Mouse (Mus musculus) heart, embryonic 16.5 days (tissue): ENCODE results near the gene Gtpbp6. TPM values are rescaled to one million over a fixed set of nuclear protein-coding genes. Genes with fewer than 3 reads are reported as not detected.

ENCODE experiments used
- ATAC-seq: fragments of 200-750 bp; cut with Nextera tagmentation; replicated peaks from 2 replicates; pipeline ENCODE4 v1.8.0; 2017; ENCODE audit warnings: moderate number of reproducible peaks; ENCODE audit not compliant: insufficient read depth, low FRiP score; ENCODE audit errors: extremely low read depth
- H3K27ac ChIP-seq: fragments of 300-500 bp; sonication (generic); 2 replicates; pipeline ENCODE4 v1.5.1; 2014; ENCODE audit warnings: mild to moderate bottlenecking, low read length, control low read depth, moderate library complexity
- H3K27me3 ChIP-seq: fragments of 300-500 bp; sonication (generic); 2 replicates; pipeline ENCODE4 v1.6.1; 2014; ENCODE audit warnings: low read length, mixed read lengths; ENCODE audit not compliant: control insufficient read depth, insufficient read depth
- H3K36me3 ChIP-seq: fragments of 300-500 bp; sonication (generic); 2 replicates; pipeline ENCODE4 v1.6.1; 2014; ENCODE audit not compliant: control insufficient read depth, insufficient read depth
- H3K4me1 ChIP-seq: fragments of 300-500 bp; sonication (generic); 2 replicates; pipeline ENCODE4 v1.6.1; 2014; ENCODE audit warnings: low read length, mixed read lengths; ENCODE audit not compliant: control insufficient read depth, insufficient read depth
- H3K4me2 ChIP-seq: fragments of 300-500 bp; sonication (generic); 2 replicates; pipeline ENCODE4 v1.6.1; 2014; ENCODE audit warnings: low read depth, mild to moderate bottlenecking, control low read depth, low read length
- H3K4me3 ChIP-seq: fragments of 300-500 bp; sonication (generic); 2 replicates; pipeline ENCODE4 v1.5.1; 2014; ENCODE audit warnings: mild to moderate bottlenecking, control low read depth, low read length
- H3K9ac ChIP-seq: fragments of 300-500 bp; sonication (generic); 2 replicates; pipeline ENCODE4 v1.6.1; 2014; ENCODE audit warnings: low read length, control low read depth
- H3K9me3 ChIP-seq: fragments of 300-500 bp; sonication (generic); replicated peaks from 2 replicates; pipeline ENCODE4 v1.6.1; 2016; ENCODE audit warnings: low read length; ENCODE audit not compliant: control insufficient read depth
- WGBS: fragments of 180-500 bp; shearing (Covaris S2); extraction: QIAGEN DNeasy Blood & Tissue Kit; methylation state at CpG from one replicate; pipeline ENCODE4 v1.1.7; 2014; 5-methylcytosine and 5-hydroxymethylcytosine counted together
- polyA plus RNA-seq: library from polyadenylated mRNA; unstranded; fragments of >200 nt; fragmentation: Nextera tagmentation; extraction: Ambion mirVana; gene quantifications from 2 replicates; pipeline ENCODE4 v1.2.1, GENCODE M21; 2015

The Gtpbp6 gene
- polyA plus RNA-seq, 1 experiment from 2014 or later = 19.6 TPM

DNA sequence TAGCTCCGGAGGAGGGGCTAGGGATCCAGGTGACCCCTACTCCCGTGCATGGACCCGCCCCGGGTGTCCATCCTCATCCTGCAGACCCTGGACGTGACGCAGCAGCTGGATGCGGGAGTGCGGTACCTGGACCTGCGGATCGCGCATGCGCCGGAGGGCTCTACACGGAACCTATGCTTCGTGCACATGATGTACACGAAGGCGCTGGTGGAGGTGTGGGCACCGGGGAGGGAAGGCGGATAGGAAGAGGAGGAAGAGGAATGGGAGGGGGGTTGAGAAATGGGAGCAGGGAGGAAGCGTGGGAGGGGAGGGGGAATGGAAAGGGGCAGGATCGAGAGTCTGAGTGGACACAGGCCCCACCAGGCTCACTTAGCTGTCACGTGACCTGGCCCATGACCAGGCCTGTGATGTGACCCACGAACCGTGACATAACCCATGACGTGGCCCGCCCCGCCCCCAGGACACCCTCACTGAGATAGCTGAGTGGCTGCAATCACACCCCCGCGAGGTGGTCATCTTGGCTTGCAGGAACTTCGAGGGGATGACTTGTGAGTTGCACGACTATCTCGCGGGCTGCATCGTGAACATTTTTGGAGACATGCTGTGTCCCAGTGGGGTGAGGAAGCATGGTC is 6.2 kb downstream of the Gtpbp6 start:
- peak; percentile 16; the same call in 1 of the 2 replicates for ATAC-seq
- Histone ChIP-seq H3K9ac (peak overlapping the region; percentile 3; the same call in 1 of the 2 replicates), H3K9me3 (no peaks in the 10 kb centered on the region), H3K4me2 (peak overlapping the region; percentile 70), H3K4me3 (peak overlapping the region; percentile 43), H3K27ac (no peak overlapping the region), H3K27me3 (peaks cover 4% of the 10 kb centered on the region), H3K36me3 (peaks cover 41% of the 10 kb centered on the region), H3K4me1 (peaks cover 24% of the 10 kb centered on the region)
- 12% methylated on average over 34 of the region's 34 CpGs for WGBS

DNA sequence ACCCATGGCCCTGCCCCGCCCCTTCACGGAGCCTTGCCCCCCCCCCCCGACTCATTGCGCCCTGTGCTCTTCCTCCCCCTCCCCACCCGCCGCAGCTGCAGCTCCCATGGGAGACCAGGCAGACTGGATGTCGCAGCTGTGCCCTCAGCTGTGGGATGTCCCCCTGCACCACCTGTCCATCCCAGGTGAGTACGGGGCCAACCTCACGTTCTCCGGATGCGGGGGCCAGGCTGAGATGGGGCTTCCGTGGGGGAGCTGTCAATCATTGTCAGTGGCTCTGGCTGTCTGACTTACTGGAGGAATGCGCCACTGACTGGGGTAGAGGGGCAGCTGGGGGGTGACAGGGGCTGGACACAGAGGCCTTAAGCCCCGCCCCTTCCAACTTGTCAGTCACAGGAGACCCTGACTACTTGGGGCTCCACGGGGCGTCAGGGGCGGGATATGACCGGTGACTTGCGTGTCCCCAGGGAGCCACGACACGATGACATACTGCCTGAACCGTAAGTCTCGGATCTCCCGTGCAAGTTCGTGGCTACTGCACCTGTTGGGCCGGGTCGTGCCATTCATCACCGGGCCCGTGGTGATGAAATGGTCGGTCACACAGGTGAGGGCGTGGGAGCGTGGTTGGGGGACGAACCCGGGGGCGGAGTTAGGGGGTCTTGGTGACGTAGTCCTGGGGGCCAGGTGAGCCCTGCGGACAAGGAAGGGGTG is 6.9 kb downstream of the Gtpbp6 start:
- 3% methylated on average over 34 of the region's 37 CpGs for WGBS

DNA sequence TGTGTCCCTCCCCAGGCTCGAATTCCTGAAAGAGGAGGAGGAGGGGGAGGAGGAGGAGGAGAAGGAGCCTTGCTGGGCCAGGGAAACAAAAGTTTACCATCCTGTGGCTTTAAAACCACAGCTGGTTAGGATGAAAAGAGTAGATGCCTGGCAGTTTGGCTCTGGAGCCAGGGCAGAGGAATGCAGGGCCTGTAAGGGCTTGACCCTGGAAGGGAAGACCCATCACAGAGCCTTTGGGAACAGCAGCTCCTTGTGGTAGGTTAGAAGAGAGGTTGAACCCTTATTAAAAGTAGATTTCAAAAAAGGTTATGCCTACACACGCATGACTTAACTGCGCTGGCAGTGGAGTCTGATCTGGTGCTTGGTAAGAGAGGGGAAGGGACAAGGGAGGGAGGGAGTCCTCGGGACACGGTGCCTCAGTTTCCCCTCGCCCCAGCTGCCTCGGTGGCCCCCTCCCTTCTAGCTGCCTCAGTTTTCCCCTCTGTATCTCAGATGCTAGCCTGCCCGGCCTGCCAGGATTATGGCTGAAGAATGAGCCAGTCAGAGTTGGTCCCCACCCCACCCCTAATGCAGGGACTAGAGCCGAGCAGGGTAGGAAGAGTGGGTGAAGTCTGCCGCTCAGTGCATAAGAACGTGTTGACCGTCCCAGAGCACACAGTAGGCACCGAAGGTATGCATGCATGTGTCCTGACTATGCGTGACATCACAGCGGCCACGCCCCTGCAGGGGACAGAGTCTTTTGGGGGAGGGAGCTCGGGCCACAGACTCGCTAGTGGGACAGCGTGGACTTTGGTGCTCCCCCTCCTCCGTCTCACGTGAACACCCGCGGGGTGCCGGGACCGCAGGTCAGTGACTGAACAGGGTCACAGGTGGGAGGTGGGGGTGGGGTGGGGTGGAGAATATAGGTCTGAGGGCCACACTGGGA is 8.1 kb downstream of the Gtpbp6 start, which contains the start of gene Plcxd1:
Gene Plcxd1, plus strand, starts transcription at position 314 of the 925 bp plus-strand sequence.
- Histone ChIP-seq H3K27me3 (peaks cover 4% of the 10 kb centered on the region), H3K4me3 (peak within 1 kb of the TSS; percentile 43), H3K4me2 (peak within 1 kb of the TSS; percentile 70), H3K36me3 (peaks cover 22% of the 10 kb centered on the region), H3K4me1 (peaks cover 17% of the 10 kb centered on the region), H3K27ac (peak within 1 kb of the TSS; percentile 10), H3K9me3 (no peaks in the 10 kb centered on the region), H3K9ac (peak within 1 kb of the TSS; percentile 55; the same call in 1 of the 2 replicates)
- 9% methylated on average over 25 of the region's 25 CpGs for WGBS
- no peak for ATAC-seq

More for the DNA sequence above, 6.9 kb downstream of the Gtpbp6 start:
- ATAC-seq = peak; percentile 14; the same call in 1 of the 2 replicates
- peaks cover 33% of the 10 kb centered on the region for H3K36me3 ChIP-seq
- H3K4me1 ChIP-seq = peaks cover 17% of the 10 kb centered on the region
- peak overlapping the region; percentile 55 for H3K9ac ChIP-seq
- H3K4me2 ChIP-seq = peak overlapping the region; percentile 70
- H3K4me3 ChIP-seq = peak overlapping the region; percentile 43
- H3K9me3 ChIP-seq = no peaks in the 10 kb centered on the region
- peaks cover 4% of the 10 kb centered on the region for H3K27me3 ChIP-seq
- H3K27ac ChIP-seq = no peak overlapping the region

DNA sequence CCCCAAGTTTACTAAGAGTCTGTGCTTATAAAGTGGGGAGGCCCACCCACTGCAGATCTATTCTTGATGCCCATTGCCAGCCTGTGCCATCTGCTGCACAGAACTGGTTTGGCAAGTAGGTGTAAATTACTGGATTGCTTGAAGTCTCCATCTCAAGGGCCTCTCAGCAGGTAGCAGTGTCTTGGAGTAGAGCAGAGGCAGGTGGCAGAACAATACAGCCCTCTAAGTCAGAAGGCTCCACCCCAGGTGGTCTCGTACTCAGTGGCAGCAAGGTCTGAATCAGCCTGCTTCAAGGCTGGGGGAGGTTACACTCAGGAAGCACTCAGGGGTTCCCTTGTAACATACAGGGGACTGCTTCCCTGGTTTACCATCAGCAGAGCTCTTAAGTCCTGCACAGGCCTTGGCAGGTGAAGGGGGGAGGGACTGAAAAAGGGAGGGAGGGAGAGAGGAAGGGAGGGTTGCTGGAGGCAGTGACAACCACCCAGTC is 9.0 kb downstream of the Gtpbp6 start:
- Histone ChIP-seq H3K4me2 (no peak overlapping the region), H3K27ac (peak overlapping the region; percentile 10; the same call in 1 of the 2 replicates)
- WGBS = 52% methylated on average over 1 of the region's 1 CpGs

DNA sequence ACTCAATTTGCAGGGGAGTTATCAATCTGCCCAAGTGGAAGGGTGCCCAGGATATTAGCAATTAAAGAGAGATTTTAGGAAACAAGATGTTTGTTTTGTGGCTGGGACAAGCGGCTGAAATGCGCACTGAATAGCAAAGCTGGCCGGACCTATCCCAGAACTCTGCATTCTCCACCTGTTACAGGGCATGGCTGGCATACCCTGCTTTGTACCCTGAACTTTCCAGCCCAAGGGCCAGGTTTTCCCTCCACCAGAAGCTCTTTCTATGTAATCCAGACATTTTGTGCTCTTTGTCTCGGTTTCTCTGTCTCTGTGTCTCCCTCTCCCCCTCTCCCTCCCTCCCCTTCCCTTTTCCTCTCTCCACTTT is 13.2 kb downstream of the Gtpbp6 start:
- Histone ChIP-seq H3K4me3 (peak overlapping the region; percentile 60), H3K27me3 (no peaks in the 10 kb centered on the region), H3K9ac (peak overlapping the region; percentile 63), H3K27ac (peak overlapping the region; percentile 67), H3K36me3 (no peaks in the 10 kb centered on the region), H3K4me1 (peaks cover 3% of the 10 kb centered on the region; the same call in 1 of the 2 replicates), H3K9me3 (no peaks in the 10 kb centered on the region), H3K4me2 (peak overlapping the region; percentile 82)
- under 1% methylated on average over 4 of the region's 4 CpGs for WGBS
- no peak for ATAC-seq

More for the DNA sequence above, 9.0 kb downstream of the Gtpbp6 start:
- Histone ChIP-seq H3K4me3 (no peak overlapping the region), H3K4me1 (peaks cover 21% of the 10 kb centered on the region), H3K9me3 (no peaks in the 10 kb centered on the region), H3K9ac (no peak overlapping the region), H3K27me3 (peaks cover 4% of the 10 kb centered on the region), H3K36me3 (peaks cover 13% of the 10 kb centered on the region)
- ATAC-seq = no peak

DNA sequence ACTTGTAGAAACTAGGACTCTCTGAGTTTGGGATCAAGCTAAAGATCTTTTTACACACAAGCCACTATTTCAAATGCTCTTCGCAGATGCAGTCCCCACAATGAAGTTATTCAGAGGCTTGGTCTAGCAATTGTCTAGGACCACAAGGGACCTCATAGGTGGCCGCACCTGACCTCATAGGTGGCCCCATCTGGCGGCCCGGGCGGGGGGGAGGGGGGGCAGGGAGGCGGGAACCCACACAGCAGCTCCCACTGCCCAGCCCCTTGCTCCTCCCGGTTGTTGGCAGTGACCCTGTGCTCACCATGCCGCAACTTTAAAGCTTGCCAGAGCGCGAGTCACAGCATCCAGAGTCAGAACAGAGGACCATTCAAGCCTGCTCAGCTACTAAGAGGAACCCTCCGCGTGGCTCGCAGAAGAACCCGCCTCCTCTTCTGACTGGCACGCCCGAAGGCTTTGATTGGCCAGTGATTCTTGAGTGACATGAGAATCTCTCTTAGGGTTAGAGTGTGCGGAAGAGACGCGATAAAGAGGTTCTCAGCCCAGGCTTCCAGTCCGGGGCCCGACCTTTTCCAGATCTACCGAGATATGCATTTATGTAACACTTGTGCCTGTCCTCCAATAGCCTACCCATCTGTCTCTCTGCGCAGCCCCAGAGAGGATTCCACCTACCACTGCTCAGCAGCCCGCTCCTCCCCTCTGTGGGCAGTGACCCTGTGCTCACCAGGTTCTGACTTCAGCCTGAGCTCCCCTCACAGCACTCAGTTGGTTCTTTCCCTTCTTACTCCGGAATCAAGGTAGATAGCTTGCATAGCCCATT is 13.8 kb downstream of the Gtpbp6 start, which contains the start of gene Gm35315:
Gene Gm35315, minus strand, starts transcription at position 391 of the 817 bp plus-strand sequence.
- Histone ChIP-seq H3K4me2 (peak within 1 kb of the TSS; percentile 82), H3K4me1 (peaks cover 3% of the 10 kb centered on the region; the same call in 1 of the 2 replicates), H3K27me3 (no peaks in the 10 kb centered on the region), H3K36me3 (no peaks in the 10 kb centered on the region), H3K4me3 (peak within 1 kb of the TSS; percentile 60), H3K9me3 (no peaks in the 10 kb centered on the region), H3K27ac (peak within 1 kb of the TSS; percentile 67), H3K9ac (peak within 1 kb of the TSS; percentile 63)
- ATAC-seq = peak; percentile 90
- 2% methylated on average over 22 of the region's 25 CpGs for WGBS

DNA sequence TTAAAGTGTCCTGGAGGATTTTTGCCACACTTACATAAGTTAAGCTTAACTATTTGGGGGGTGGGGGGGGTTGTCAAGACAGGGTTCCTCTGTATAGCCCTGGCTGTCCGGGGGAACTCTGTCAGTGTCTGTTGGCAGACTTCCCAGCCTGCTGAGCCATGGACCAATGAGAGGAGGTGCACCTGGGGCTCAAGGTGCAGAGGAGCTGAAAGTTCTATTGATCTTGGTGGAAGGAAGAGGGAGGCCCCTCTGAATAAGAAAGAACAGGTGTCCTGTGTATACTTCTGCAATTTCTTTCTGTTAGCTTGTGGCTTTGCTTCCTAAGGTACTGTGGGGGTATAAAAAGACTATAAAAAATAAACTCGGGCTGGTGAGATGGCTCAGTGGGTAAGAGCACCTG is 16.5 kb downstream of the Gtpbp6 start:
- H3K27ac ChIP-seq = no peak overlapping the region

More for the DNA sequence above, 16.5 kb downstream of the Gtpbp6 start:
- Histone ChIP-seq H3K4me2 (no peak overlapping the region), H3K36me3 (no peaks in the 10 kb centered on the region), H3K9me3 (no peaks in the 10 kb centered on the region), H3K27me3 (no peaks in the 10 kb centered on the region), H3K9ac (no peak overlapping the region), H3K4me3 (no peak overlapping the region), H3K4me1 (peaks cover 3% of the 10 kb centered on the region; the same call in 1 of the 2 replicates)
- 46% methylated on average over 2 of the region's 2 CpGs for WGBS
- ATAC-seq = peak; percentile 34
